Mouse (Mus musculus): Measurements from ENCODE around the gene Golph3l. TPM values are rescaled to one million over a fixed set of nuclear protein-coding genes. Genes with fewer than 3 reads are reported as not detected.
"Not testable (repeated sequence)": the region's sequence is repeated elsewhere in the genome, so short reads cannot be mapped to it uniquely, and the experiment has no call there.

Golph3l gene
- polyA plus RNA-seq, 1 experiment from 2014 or later: 27.4 TPM

DNA sequence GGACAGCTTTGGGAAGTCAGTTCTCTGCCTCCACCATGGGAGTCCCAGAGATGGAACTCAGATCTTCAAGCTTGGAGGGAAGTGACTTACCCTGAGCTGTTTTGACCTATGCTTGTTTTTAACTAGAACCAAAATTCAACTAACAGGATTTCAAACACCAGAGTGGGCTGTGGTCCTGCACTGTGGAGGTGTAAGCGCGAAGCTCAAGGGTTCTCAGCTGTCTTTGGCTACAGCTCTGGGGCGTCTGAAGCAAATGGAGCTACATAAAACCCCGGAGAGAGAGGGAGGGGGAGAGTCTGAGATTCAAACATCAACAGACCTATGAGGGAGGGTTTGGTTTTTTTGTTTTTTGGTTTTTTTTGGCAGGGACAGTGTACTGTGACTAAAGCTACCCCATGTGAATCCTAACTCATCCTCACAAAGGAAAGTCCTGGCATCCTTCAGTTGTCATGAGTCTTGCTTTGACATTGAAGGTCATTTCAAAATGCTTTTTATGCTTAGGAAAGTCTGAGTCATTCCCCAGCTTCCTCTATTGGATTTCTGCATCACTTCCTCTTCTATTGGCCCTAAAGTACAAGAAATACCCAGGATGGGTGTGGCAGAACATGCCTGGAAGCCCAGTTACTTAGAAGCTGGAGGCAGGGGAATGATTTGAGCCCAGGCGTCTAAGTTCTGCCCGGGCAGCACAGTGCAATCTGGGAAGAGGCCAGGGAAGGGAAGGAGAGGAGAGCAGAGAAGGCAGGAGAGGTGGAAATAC is 61.7 kb downstream of the Golph3l start:
- WGBS: 83% methylated on average over 6 of the region's 6 CpGs
- no peak overlapping the region for H3K4me2 ChIP-seq
- no peaks in the 10 kb centered on the region for H3K36me3 ChIP-seq (replicated peaks)
- H3K4me1 ChIP-seq: peaks cover 7% of the 10 kb centered on the region; the same call in 1 of the 2 replicates
- H3K27ac ChIP-seq: no peak overlapping the region
- H3K27me3 ChIP-seq (replicated peaks): no peaks in the 10 kb centered on the region
- no peak for ATAC-seq (replicated peaks)
- no peak overlapping the region for H3K4me3 ChIP-seq
- no peak overlapping the region for H3K9ac ChIP-seq
- no peaks in the 10 kb centered on the region for H3K9me3 ChIP-seq

- H3K4me1 ChIP-seq: peaks cover 7% of the 10 kb centered on the region; the same call in 1 of the 2 replicates
- WGBS: 84% methylated on average over 3 of the region's 3 CpGs
- H3K27ac ChIP-seq: no peak overlapping the region
- H3K27me3 ChIP-seq (replicated peaks): no peaks in the 10 kb centered on the region
- no peak for ATAC-seq (replicated peaks)
- H3K4me2 ChIP-seq: no peak overlapping the region
- no peaks in the 10 kb centered on the region for H3K36me3 ChIP-seq (replicated peaks)
- H3K9me3 ChIP-seq: no peaks in the 10 kb centered on the region
- no peak overlapping the region for H3K4me3 ChIP-seq
- H3K9ac ChIP-seq: no peak overlapping the region
These were observed 62.3 kb downstream of the Golph3l start for GRCm38 (mm10) chr3:95651033-95651373.

GRCm38 (mm10) chr3:95651391-95652203 is 62.9 kb downstream of the Golph3l start:
- H3K9ac ChIP-seq: no peak overlapping the region

GRCm38 (mm10) chr3:95652204-95652811 is 63.6 kb downstream of the Golph3l start:
- WGBS: 63% methylated on average over 7 of the region's 7 CpGs
- Histone ChIP-seq H3K9ac (no peak overlapping the region), H3K9me3 (no peaks in the 10 kb centered on the region), H3K4me2 (no peak overlapping the region), H3K4me1 (peaks cover 7% of the 10 kb centered on the region; the same call in 1 of the 2 replicates), H3K36me3 (replicated peaks) (no peaks in the 10 kb centered on the region), H3K27me3 (replicated peaks) (no peaks in the 10 kb centered on the region), H3K4me3 (no peak overlapping the region), H3K27ac (no peak overlapping the region)
- ATAC-seq (replicated peaks): no peak

More at GRCm38 (mm10) chr3:95651391-95652203, 62.9 kb downstream of the Golph3l start:
- H3K4me2 ChIP-seq: no peak overlapping the region
- no peaks in the 10 kb centered on the region for H3K27me3 ChIP-seq (replicated peaks)
- H3K36me3 ChIP-seq (replicated peaks): no peaks in the 10 kb centered on the region
- H3K4me3 ChIP-seq: no peak overlapping the region
- no peaks in the 10 kb centered on the region for H3K9me3 ChIP-seq
- no peak overlapping the region for H3K27ac ChIP-seq
- no peak for ATAC-seq (replicated peaks)
- peaks cover 7% of the 10 kb centered on the region; the same call in 1 of the 2 replicates for H3K4me1 ChIP-seq
- 92% methylated on average over 16 of the region's 16 CpGs for WGBS

GRCm38 (mm10) chr3:95652871-95653270 is 64.1 kb downstream of the Golph3l start:
- H3K27ac ChIP-seq: no peak overlapping the region
- H3K4me2 ChIP-seq: no peak overlapping the region
- H3K4me1 ChIP-seq: peaks cover 12% of the 10 kb centered on the region
- no peak overlapping the region for H3K9ac ChIP-seq
- no peak overlapping the region for H3K4me3 ChIP-seq
- no peaks in the 10 kb centered on the region for H3K9me3 ChIP-seq
- no peak for ATAC-seq (replicated peaks)
- no peaks in the 10 kb centered on the region for H3K27me3 ChIP-seq (replicated peaks)
- no peaks in the 10 kb centered on the region for H3K36me3 ChIP-seq (replicated peaks)
- WGBS: 16% methylated on average over 6 of the region's 6 CpGs

DNA sequence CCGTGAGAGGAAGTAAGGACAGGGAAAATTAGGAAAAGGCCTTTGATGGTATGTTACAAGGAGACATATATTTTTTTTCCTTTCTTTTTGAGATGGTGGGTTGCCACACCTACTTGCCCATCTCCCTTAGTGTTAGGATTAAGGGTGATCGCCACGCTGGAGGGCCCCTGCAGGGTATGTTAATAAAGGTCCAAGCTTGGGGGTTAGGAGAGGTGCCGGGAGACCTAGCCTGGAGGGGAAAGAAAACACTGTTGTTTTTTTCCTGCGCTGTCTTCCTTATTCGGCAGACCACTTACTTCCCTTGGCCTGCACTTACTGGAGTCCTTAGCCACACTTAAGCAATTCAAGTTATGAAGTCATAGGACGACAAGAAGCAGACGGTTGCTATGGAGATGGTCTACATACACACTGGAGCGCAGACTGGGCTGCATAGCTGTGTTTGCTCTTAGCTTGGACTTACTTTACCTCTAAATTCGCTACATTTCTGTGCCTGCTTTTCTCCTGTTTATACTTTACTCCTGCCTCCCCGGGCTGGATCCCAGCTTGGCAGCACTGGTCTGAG is 64.8 kb downstream of the Golph3l start:
- Histone ChIP-seq H3K27ac (no peak overlapping the region), H3K9me3 (no peaks in the 10 kb centered on the region), H3K9ac (no peak overlapping the region), H3K36me3 (replicated peaks) (no peaks in the 10 kb centered on the region), H3K27me3 (replicated peaks) (no peaks in the 10 kb centered on the region), H3K4me1 (peaks cover 15% of the 10 kb centered on the region), H3K4me2 (no peak overlapping the region), H3K4me3 (no peak overlapping the region)
- ATAC-seq (replicated peaks): no peak
- 16% methylated on average over 11 of the region's 11 CpGs for WGBS

GRCm38 (mm10) chr3:95654371-95654770 is 65.6 kb downstream of the Golph3l start:
- H3K4me3 ChIP-seq; H3K4me2 ChIP-seq; H3K27ac ChIP-seq; ATAC-seq (replicated peaks); H3K9me3 ChIP-seq; H3K36me3 ChIP-seq (replicated peaks); H3K9ac ChIP-seq; H3K27me3 ChIP-seq (replicated peaks): not testable (repeated sequence)
- 95% methylated on average over 3 of the region's 3 CpGs for WGBS
- peaks cover 15% of the 10 kb centered on the region for H3K4me1 ChIP-seq

DNA sequence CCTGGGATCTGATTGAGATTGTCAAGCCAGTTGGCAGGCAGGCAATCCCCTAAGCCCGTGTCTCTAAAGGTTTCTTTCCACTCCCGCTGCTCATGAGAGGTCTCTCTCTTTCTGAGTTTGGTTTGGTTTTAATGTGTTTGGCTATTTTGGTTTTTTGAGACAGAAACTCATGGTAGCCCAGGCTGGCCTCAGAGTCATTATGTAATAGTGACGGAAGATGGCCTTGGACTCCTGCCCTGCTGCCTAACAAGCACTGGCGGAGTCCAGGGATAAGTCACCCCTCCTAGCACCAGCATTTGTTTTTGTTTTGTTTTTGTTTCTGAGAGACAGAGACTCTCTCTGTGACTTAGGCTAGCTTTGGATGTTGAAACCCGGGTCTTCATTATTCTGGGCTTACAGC is 66.7 kb downstream of the Golph3l start:
- 89% methylated on average over 5 of the region's 5 CpGs for WGBS
- Histone ChIP-seq H3K9ac (no peak overlapping the region), H3K36me3 (replicated peaks) (no peaks in the 10 kb centered on the region), H3K4me2 (no peak overlapping the region), H3K4me1 (peaks cover 18% of the 10 kb centered on the region), H3K27me3 (replicated peaks) (no peaks in the 10 kb centered on the region), H3K4me3 (no peak overlapping the region), H3K27ac (no peak overlapping the region), H3K9me3 (no peaks in the 10 kb centered on the region)
- no peak for ATAC-seq (replicated peaks)

GRCm38 (mm10) chr3:95657108-95657507 is 68.4 kb downstream of the Golph3l start:
- no peak overlapping the region for H3K27ac ChIP-seq
- WGBS: 89% methylated on average over 3 of the region's 3 CpGs
- ATAC-seq (replicated peaks): no peak

DNA sequence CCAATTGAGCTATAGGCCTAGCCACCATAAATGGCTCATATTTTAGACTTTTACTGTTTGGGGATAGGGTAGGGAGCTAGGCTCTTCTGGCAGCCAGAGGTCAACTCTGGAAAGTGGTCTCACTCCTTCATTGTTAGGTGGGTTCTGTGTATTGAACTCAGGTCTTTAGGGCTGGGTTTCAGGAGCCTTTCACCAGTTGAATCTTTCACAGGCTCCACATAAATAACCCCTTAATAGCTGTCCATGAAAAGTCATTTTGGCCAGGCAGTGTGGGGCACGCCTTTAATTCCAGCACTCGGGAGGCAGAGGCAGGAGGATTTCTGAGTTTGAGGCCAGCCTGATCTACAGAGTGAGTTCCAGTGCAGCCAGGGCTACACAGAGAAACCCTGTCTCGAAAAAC is 69.0 kb downstream of the Golph3l start:
- H3K4me3 ChIP-seq: peak overlapping the region; percentile 90
- no peaks in the 10 kb centered on the region for H3K36me3 ChIP-seq (replicated peaks)
- no peaks in the 10 kb centered on the region for H3K9me3 ChIP-seq
- peak overlapping the region; percentile 59 for H3K4me2 ChIP-seq
- H3K27ac ChIP-seq: peak overlapping the region; percentile 98
- peak overlapping the region; percentile 97; the same call in 1 of the 2 replicates for H3K9ac ChIP-seq
- H3K27me3 ChIP-seq (replicated peaks): no peaks in the 10 kb centered on the region
- H3K4me1 ChIP-seq: peaks cover 40% of the 10 kb centered on the region
- no peak for ATAC-seq (replicated peaks)
- WGBS: 81% methylated on average over 3 of the region's 3 CpGs

More at GRCm38 (mm10) chr3:95657108-95657507, 68.4 kb downstream of the Golph3l start:
- H3K27me3 ChIP-seq (replicated peaks): no peaks in the 10 kb centered on the region
- no peak overlapping the region for H3K4me3 ChIP-seq
- H3K4me1 ChIP-seq: peaks cover 34% of the 10 kb centered on the region
- no peak overlapping the region for H3K4me2 ChIP-seq
- H3K9ac ChIP-seq: no peak overlapping the region
- no peaks in the 10 kb centered on the region for H3K36me3 ChIP-seq (replicated peaks)
- H3K9me3 ChIP-seq: no peaks in the 10 kb centered on the region

- Histone ChIP-seq H3K4me3 (peak within 1 kb of the TSS; percentile 90), H3K27me3 (replicated peaks) (no peaks in the 10 kb centered on the region), H3K36me3 (replicated peaks) (no peaks in the 10 kb centered on the region), H3K4me2 (peak within 1 kb of the TSS; percentile 59), H3K27ac (peak within 1 kb of the TSS; percentile 98), H3K9ac (peak within 1 kb of the TSS; percentile 97), H3K4me1 (peaks cover 46% of the 10 kb centered on the region), H3K9me3 (no peaks in the 10 kb centered on the region)
- ATAC-seq (replicated peaks): peak; percentile 98
- under 1% methylated on average over 41 of the region's 43 CpGs for WGBS
These were observed 69.6 kb downstream of the Golph3l start, which contains the start of gene Mcl1 for GRCm38 (mm10) chr3:95658236-95658867. Mcl1 (plus strand) TSS chr3:95658788.
